Mouse (Mus musculus): Measurements from ENCODE around the gene Prrc2b.
A peak's percentile ranks its signal among the peaks of the same experiment; 100 is the strongest.

Prrc2b gene

DNA sequence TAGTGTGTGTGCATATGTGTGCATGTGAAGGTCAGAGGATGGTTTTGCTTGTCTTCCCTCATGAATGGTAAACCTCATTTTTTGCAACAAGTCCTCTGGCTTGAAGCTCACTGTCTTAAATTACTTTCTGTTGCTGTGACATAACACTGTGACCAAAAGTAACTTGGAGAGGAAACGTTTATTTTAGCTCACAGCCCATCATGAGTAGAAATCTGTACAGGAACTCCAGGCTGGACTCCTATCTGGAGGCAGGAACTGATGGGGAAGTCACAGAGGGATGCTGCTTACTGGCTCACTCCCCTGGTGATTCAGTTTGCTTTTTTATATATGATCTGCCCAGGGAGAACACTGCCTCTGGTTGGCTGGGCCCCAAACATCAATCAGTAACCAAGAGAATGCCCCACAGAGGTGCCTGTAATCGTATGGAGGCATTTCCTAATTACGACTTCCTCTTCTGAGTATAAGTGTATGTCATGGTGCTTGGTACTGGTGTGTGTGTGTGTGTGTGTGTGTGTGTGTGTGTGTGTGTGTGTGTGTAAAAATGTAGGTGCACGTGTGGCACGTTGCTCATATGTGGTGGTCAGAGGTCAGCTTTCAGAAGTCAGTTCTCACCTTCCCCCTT, 38.3 kb downstream of the Prrc2b start:
- no peak for DNase-seq

- DNase-seq, result no peak
These were observed 39.7 kb downstream of the Prrc2b start for GRCm38 (mm10) chr2:32190620-32191019.

- DNase-seq, result no peak
These were observed 41.1 kb downstream of the Prrc2b start for GRCm38 (mm10) chr2:32191872-32192507.

DNA sequence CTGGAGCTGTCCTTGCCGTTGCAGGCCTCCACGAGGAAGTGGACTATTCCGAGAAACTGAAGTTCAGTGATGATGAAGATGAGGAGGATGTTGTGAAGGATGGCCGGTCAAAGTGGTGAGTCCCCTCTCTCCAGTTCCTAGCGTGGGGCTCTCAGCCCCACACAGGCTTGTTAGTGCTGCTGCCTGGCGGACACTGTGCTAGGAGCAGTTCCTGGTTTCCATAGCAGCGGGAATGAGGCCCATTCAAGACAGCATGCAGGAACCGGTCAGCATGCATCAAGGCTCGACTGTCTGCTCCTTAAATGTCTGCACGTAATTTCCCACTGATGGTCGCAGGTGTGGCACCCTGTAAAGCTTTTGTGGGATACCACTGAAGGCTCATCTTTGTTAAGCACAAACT, 48.1 kb downstream of the Prrc2b start:
- DNase-seq, result no peak

DNA sequence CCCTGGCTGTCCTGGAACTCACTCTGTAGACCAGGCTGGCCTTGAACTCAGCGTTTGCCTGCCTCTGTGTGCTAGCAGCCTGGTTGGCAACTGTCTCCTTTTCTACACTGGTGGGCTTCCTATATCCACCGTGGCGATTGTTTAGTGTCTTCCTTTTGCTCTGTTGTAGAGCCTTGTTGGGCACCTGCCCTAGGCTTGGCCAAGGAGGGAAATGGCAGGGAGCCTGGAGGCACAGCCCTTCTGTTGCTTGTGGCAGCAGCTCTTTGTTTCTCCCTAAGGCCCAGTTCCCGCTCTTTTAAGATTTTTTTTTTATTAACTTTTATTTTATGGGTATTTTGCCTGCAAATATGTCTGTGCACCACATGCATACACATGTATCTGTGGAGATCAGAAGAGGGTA, 49.2 kb downstream of the Prrc2b start:
- peak; percentile 76 for DNase-seq

DNA sequence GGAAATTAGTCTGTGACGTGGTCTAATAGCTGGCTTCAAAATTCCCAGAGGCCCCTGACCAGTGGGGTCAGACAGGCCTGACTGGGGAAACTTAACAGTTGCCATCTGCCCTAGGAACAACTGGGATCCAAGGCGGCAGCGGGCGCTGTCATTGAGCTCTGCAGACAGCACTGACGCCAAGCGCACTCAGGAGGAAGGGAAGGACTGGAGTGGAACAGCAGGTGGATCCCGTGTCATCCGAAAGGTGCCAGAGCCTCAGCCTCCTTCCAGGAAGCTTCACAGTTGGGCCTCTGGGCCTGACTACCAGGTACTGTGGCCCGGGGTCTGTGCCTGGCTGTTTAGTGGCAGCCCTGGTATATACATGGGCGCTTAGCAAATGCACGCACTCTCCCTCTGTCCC, 49.8 kb downstream of the Prrc2b start:
- peak; percentile 78 for DNase-seq

GRCm38 (mm10) chr2:32201527-32201926, 50.6 kb downstream of the Prrc2b start:
- DNase-seq, result peak; percentile 79

DNA sequence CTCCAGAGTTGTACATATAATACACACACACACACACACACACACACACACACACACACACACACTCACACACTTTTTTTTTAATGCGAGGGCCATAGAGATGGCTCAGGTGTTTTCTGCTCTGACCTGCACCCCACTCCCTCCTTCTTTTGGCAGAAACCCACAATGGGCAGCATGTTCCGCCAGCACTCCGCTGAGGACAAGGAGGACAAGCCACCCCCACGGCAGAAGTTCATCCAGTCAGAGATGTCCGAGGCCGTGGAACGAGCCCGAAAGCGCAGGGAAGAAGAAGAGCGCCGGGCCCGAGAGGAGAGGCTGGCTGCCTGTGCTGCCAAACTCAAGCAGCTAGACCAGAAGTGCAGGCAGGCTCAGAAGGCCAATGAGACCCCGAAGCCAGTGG, 53.0 kb downstream of the Prrc2b start:
- peak; percentile 70 for DNase-seq

DNA sequence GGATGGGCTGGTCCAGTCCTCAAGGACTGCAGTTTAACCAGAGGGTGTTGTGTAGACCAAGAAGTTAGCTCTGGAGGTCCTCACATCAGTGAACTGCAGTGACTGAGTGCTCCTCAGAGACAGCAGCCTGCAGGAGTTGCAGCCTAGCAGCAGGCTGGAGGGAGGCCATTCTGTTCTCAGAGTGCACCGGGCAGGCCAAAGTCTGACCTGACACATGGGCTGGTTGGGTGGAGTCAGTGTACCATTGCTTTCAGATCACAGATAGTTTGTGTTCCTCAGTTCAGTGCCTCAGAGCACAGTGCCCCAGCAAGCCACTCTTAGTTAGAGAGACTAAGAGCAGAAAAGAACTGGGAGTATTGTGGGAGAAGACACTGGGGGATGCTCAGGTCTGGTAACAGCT, 56.8 kb downstream of the Prrc2b start:
- no peak for DNase-seq

- DNase-seq, result peak; percentile 76
These were observed 60.8 kb downstream of the Prrc2b start for GRCm38 (mm10) chr2:32211689-32212088.

DNA sequence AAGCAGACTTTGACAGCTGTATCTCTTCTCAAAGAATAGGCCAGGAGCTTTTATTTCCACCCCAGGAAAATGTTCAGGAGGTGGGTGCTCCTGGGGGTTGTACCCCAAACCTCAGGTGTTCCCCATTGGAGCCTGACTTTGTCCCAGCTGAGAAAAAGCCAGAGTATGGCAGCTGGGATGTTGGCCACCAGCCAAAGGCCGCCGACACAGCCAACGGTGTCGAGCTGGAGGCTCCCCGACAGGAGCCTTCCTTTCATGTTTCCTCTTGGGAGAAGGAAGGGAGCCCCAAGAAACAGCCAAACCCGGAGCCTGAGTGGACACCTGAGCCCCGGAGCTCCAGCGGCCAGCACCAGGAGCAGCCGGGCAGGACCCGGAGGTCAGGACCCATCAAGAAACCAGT, 62.1 kb downstream of the Prrc2b start:
- no peak for DNase-seq

DNA sequence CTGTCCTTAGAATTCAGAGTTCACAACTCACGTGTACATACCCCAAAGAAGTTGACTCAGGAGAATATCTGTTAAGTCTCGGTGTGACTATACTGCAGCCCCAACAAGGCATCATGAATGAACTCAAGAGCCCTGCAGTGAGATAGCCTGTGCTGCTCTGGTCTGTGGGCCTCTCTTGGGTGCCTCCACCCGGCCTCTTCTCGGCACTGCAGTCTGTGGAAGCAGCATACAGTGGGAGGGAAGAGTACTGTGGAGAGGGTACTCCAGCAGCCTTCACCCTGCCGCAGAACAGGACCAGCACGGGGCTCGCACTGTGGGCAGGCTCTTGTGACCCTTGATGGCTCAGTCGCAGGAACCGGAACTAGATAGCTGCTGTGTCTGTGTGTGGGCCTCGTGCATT, 64.7 kb downstream of the Prrc2b start:
- DNase-seq, result no peak

GRCm38 (mm10) chr2:32216506-32216905, 65.6 kb downstream of the Prrc2b start:
- DNase-seq, result no peak

DNA sequence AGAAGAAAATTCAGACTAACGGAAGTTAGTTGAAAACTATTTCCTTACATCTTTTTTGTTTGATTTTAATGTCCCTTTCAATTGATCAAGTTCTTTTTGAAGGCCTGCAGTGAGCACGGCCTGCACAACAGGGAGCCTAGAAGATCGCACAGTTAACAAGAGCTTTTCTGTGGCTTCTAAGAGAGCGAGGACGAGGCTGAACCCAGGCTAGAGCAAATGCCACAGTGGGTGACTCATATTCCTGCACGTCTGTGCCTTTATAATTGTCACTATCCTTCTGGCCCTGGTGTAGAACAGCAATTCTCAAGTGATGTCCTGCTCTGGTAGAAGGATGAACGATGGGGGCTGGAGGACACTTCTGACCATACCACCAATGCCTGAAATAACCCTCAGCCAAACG, 66.8 kb downstream of the Prrc2b start:
- no peak for DNase-seq

DNA sequence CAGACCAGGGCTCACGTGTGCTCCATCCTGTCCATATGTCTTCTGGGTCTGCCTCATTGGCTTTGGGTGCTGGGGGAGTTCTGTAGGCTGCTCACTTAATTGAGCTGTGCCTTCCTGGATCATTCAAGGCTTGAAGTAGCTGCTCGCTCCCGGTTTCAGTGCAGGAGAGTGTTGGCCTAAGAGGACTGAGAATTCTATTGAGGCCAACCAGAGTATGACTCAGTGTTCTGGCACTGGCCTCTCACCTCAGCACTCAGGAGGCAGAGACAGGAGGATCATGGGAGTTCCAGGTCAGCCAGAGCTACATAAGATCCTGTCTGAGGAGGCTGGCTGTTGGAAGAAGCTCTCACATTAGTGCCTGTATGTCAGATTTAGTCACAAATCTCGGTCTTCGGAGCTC, 67.2 kb downstream of the Prrc2b start:
- DNase-seq, result no peak

DNA sequence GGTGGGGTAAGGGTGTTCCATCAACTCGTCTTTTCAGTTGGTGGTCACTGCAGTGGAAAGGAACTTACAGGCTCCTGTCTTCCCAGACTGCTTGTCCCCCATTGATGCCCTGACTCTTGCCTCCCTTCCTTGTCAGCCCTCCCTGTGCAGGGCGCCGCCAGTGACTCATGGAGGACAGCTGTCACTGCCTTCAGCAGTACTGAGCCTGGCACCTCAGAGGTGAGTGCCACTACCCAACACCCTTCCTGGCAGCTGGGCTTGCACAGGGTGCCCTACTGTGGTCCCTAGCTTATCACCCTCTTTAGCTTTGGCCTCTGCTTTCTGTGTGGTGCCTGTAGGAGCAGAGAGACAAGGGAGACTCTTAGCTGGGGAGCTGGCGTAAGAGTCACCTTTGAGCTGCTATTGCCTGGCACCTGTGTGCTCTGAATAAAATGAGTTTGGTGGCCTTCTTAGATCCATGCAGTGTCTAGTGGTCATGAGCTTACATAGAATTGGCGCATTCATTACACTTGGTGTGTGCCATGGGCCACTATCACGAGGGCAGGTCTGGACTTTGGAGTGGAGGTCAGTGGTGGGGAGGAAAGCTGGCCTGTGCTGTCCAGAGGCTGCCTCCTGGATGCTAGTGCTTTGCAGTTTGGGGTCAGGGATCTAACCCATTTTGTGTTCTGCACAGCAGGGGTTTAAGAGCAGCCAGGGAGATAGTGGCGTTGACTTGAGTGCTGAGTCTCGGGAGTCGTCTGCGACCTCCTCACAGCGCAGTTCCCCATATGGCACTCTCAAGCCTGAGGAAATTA, 67.9 kb downstream of the Prrc2b start:
- DNase-seq, result peak; percentile 27

DNA sequence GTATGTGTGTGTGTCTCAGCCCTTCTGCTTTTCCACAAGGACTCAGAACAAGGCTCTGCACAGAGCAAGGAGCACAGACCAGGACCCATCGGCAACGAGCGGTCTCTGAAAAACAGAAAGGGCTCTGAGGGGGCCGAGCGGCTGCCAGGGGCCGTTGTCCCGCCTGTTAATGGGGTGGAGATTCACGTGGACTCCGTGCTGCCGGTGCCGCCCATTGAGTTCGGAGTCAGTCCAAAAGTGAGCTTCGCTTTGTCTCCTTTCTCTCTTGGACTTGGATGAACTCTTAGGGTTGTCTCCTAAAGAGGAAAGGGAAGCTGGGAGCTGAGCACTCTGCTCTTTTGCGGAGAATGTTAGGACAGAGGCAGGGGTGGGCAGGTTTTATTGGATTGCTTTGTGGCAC, 68.6 kb downstream of the Prrc2b start:
- no peak for DNase-seq

DNA sequence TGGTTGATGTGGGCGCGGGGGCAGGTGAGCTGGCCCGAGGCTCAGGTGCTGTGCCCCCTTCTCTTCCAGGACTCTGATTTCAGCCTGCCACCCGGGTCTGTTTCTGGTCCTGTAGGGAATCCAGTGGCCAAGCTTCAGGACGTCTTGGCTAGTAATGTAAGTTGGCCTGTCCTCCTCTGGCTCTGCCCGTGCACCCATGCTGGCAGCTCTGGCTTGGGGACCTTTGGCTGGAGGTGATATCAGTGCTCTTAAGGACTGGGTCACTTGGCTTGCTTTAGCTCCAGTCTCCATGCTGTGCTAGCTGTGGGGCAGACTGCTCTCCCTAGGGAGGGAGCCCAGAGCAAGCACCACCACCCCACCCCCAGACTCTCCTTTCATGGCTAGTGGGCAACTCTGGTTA, 69.1 kb downstream of the Prrc2b start:
- DNase-seq, result peak; percentile 36

DNA sequence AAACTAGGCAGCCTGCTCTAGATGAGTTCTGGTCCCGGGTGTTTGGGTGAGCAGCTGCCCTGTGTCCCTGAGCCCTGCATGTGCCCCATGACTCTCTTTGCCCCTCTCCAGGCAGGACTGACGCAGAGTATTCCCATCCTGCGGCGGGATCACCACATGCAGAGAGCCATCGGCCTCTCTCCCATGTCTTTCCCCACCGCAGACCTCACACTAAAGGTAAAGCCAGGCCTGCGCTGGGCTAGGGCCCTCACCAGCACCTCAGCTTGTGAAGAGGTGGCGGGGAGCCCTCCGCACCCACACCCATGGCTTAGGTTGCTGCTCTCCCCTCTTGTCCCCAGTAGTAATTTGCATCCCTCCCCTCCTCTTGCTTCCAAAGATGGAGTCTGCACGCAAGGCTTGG, 70.1 kb downstream of the Prrc2b start:
- no peak for DNase-seq

GRCm38 (mm10) chr2:32221577-32221976, 70.7 kb downstream of the Prrc2b start:
- peak; percentile 29 for DNase-seq

- no peak for DNase-seq
These were observed 71.2 kb downstream of the Prrc2b start for GRCm38 (mm10) chr2:32222057-32222456.

GRCm38 (mm10) chr2:32235433-32235832, 84.6 kb downstream of the Prrc2b start:
- no peak for DNase-seq

- peak; percentile 92 for DNase-seq
These were observed 85.2 kb downstream of the Prrc2b start, which contains the start of gene Pomt1 for GRCm38 (mm10) chr2:32235886-32236759. Gene Pomt1 (plus strand): TSS chr2:32236590.
